Mouse (Mus musculus) CH12.LX (cell line): Measurements from ENCODE around the gene Mrm1.

Experiments
- CHD1 ChIP-seq: IDR thresholded peaks from 2 replicates; pipeline ENCODE4 v1.6.1; 2012; ENCODE audit warnings: low read depth, low read length, improper control_type of control experiment, inconsistent platforms
- EP300 ChIP-seq: IDR thresholded peaks from 2 replicates; pipeline ENCODE4 v1.6.1; 2011; ENCODE audit warnings: low read length, improper control_type of control experiment
- GABPA ChIP-seq: IDR thresholded peaks from 2 replicates; pipeline ENCODE4 v1.6.1; 2012; ENCODE audit warnings: low read depth, low read length, improper control_type of control experiment, inconsistent platforms; ENCODE audit not compliant: insufficient replicate concordance
- HCFC1 ChIP-seq: IDR thresholded peaks from 2 replicates; pipeline ENCODE4 v1.6.1; 2012; ENCODE audit warnings: low read depth, mild to moderate bottlenecking, inconsistent platforms, low read length, improper control_type of control experiment
- MEF2A ChIP-seq: IDR thresholded peaks from 2 replicates; pipeline ENCODE4 v1.6.1; 2014; ENCODE audit warnings: low read depth, mild to moderate bottlenecking, inconsistent platforms, low read length, improper control_type of control experiment, borderline replicate concordance
- MYC ChIP-seq: IDR thresholded peaks from 2 replicates; pipeline ENCODE4 v1.6.1; 2011; ENCODE audit warnings: low read depth, mild to moderate bottlenecking, improper control_type of control experiment, low read length
- NRF1 ChIP-seq: IDR thresholded peaks from 2 replicates; pipeline ENCODE4 v1.6.1; 2014; ENCODE audit warnings: low read depth, mild to moderate bottlenecking, inconsistent platforms, low read length, improper control_type of control experiment, moderate library complexity
- TCF12 ChIP-seq: IDR thresholded peaks from 2 replicates; pipeline ENCODE4 v1.6.1; 2014; ENCODE audit warnings: low read depth, mild to moderate bottlenecking, inconsistent platforms, low read length, improper control_type of control experiment
- ZNF384 ChIP-seq: IDR thresholded peaks from 2 replicates; pipeline ENCODE4 v1.6.1; 2012; ENCODE audit warnings: low read depth, low read length, improper control_type of control experiment, inconsistent platforms

GRCm38 (mm10) chr11:84775560-84775959, 43.8 kb downstream of the Mrm1 start:
- TF ChIP-seq TCF12, result no peak
- no peak for TF ChIP-seq HCFC1
- no peak for TF ChIP-seq NRF1
- TF ChIP-seq ZNF384, result no peak
- TF ChIP-seq MYC, result no peak
- TF ChIP-seq CHD1, result no peak
- no peak for TF ChIP-seq GABPA
- TF ChIP-seq EP300, result no peak
- TF ChIP-seq MEF2A, result no peak
